ENCODE assay signal across 9 mouse cellular contexts in the genomic region with DNA sequence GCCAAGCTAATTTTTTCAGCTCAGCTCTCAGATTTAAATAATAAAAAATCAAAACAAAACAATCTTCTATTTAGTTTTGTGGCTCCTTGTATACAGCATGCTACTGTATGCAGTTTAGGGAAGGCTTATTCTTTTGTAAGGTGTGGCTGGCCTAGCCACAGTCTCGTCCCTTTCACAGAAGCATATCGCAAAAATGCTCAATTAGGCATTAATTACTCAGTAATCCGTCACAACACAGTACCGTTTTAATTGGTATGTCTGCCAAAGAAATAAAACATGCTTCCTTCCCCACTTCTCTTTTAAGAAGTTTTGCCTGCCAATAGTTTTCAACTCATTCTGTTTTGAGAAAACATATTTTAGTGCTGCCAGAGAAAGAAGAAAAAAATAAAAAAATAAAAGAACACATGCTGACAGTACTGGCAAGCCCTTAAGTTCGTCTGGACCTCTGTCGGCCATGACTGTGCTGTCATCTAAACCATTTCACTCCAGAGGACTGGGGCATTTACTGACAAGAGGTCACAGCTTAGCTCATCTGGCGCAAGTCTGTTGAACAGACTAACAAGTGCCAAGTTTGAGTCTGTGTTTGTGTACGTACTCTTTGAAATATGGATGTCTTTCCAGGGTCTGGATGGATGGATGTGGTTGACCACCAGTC. TPM values are rescaled to one million over a fixed set of nuclear protein-coding genes. Genes with fewer than 3 reads are reported as not detected.
DNase-seq lines count a peak whose midpoint lies in the region; ATAC-seq lines count a peak whose summit lies in the region.
"Had no signal": no experiment of that assay in that cellular context is flagged by ENCODE, and none has a peak within 500 bp of the region (broad histone marks: within the 10 kb centered on the region; RNA-seq: fewer than 3 reads in every experiment).

No protein-coding gene starts in this region.

- H3K4me2 ChIP-seq in embryonic facial prominence, embryonic 14.5 days (ENCODE audit: low read depth, low read length): peak overlapping the region; percentile 39
- H3K4me2 ChIP-seq in hindbrain, embryonic 16.5 days (ENCODE audit: low read length): no peak overlapping the region
- no peak overlapping the region for H3K4me2 ChIP-seq in hindbrain, embryonic 12.5 days (replicated peaks)

- no peaks in the 10 kb centered on the region for H3K36me3 ChIP-seq in embryonic facial prominence, embryonic 14.5 days (ENCODE audit: control insufficient read depth, insufficient read depth, low read length)
- H3K36me3 ChIP-seq in embryonic facial prominence, embryonic 10.5 days (replicated peaks): no peaks in the 10 kb centered on the region
- no peaks in the 10 kb centered on the region for H3K36me3 ChIP-seq in hindbrain, embryonic 16.5 days (ENCODE audit: control insufficient read depth, insufficient read depth, low read length)
- H3K36me3 ChIP-seq in hindbrain, embryonic 12.5 days: no peaks in the 10 kb centered on the region

- peak; percentile 44; the same call in 1 of the 2 replicates for ATAC-seq in embryonic facial prominence, embryonic 14.5 days (ENCODE audit: low read depth)
- peak; percentile 58; the same call in 1 of the 2 replicates for ATAC-seq in hindbrain, embryonic 16.5 days
- no peak for ATAC-seq in hindbrain, embryonic 12.5 days (ENCODE audit: low FRiP score)

- no peaks in the 10 kb centered on the region for H3K9me3 ChIP-seq in embryonic facial prominence, embryonic 14.5 days (ENCODE audit: control insufficient read depth, low read length)
- H3K9me3 ChIP-seq in embryonic facial prominence, embryonic 10.5 days: no peaks in the 10 kb centered on the region
- no peaks in the 10 kb centered on the region for H3K9me3 ChIP-seq in hindbrain, embryonic 16.5 days (ENCODE audit: control insufficient read depth, low read length)
- no peaks in the 10 kb centered on the region for H3K9me3 ChIP-seq in hindbrain, embryonic 12.5 days (replicated peaks)

- no peak overlapping the region for H3K4me3 ChIP-seq in embryonic facial prominence, embryonic 14.5 days (ENCODE audit: low read depth, low read length)
- no peak overlapping the region for H3K4me3 ChIP-seq in embryonic facial prominence, embryonic 10.5 days
- H3K4me3 ChIP-seq in hindbrain, embryonic 16.5 days (ENCODE audit: low read length): no peak overlapping the region
- no peak overlapping the region for H3K4me3 ChIP-seq in hindbrain, embryonic 12.5 days

- H3K9ac ChIP-seq in embryonic facial prominence, embryonic 14.5 days (ENCODE audit: low read depth, low read length): no peak overlapping the region
- H3K9ac ChIP-seq in hindbrain, embryonic 16.5 days (ENCODE audit: low read depth, low read length): no peak overlapping the region
- no peak overlapping the region for H3K9ac ChIP-seq in hindbrain, embryonic 12.5 days

- peak; percentile 45 for DNase-seq in embryonic facial prominence, embryonic 14.5 days (ENCODE audit: low spot score)
- DNase-seq in embryonic facial prominence, embryonic 10.5 days (ENCODE audit: low spot score): no peak
- peak; percentile 16 for DNase-seq in retina, postnatal 1 day
- no peak for DNase-seq in retina, embryonic 14.5 days (ENCODE audit: low spot score)
- DNase-seq in embryo, embryonic 11 days: no peak
- no peak for DNase-seq in ovary, adult 18-20 months (ENCODE audit: low spot score)
- DNase-seq: cerebellum, adult 18-20 months had no signal

- WGBS in embryonic facial prominence, embryonic 14.5 days: 45% methylated on average over 8 of the region's 8 CpGs
- WGBS in embryonic facial prominence, embryonic 10.5 days: 80% methylated on average over 8 of the region's 8 CpGs
- 48% methylated on average over 8 of the region's 8 CpGs for WGBS in hindbrain, embryonic 16.5 days
- 74% methylated on average over 8 of the region's 8 CpGs for WGBS in hindbrain, embryonic 12.5 days

- peak overlapping the region; percentile 44 for H3K27ac ChIP-seq in embryonic facial prominence, embryonic 14.5 days (replicated peaks; ENCODE audit: low read depth, low read length)
- no peak overlapping the region for H3K27ac ChIP-seq in embryonic facial prominence, embryonic 10.5 days (replicated peaks)
- no peak overlapping the region for H3K27ac ChIP-seq in hindbrain, embryonic 16.5 days (ENCODE audit: low read depth, low read length)
- H3K27ac ChIP-seq in hindbrain, embryonic 12.5 days: no peak overlapping the region

- H3K27me3 ChIP-seq in embryonic facial prominence, embryonic 14.5 days (replicated peaks; ENCODE audit: control insufficient read depth, insufficient read depth, low read length): no peaks in the 10 kb centered on the region
- no peaks in the 10 kb centered on the region for H3K27me3 ChIP-seq in embryonic facial prominence, embryonic 10.5 days (replicated peaks; ENCODE audit: low read depth, poor library complexity, severe bottlenecking)
- H3K27me3 ChIP-seq in hindbrain, embryonic 16.5 days (replicated peaks; ENCODE audit: control insufficient read depth, insufficient read depth, low read length): no peaks in the 10 kb centered on the region
- H3K27me3 ChIP-seq in hindbrain, embryonic 12.5 days: no peaks in the 10 kb centered on the region

- peaks cover 18% of the 10 kb centered on the region; the same call in 1 of the 2 replicates for H3K4me1 ChIP-seq in embryonic facial prominence, embryonic 14.5 days (ENCODE audit: control insufficient read depth, insufficient read depth, low read length)
- no peaks in the 10 kb centered on the region for H3K4me1 ChIP-seq in embryonic facial prominence, embryonic 10.5 days
- peaks cover 6% of the 10 kb centered on the region; the same call in 1 of the 2 replicates for H3K4me1 ChIP-seq in hindbrain, embryonic 16.5 days (ENCODE audit: control insufficient read depth, insufficient read depth, low read depth, low read length)
- H3K4me1 ChIP-seq in hindbrain, embryonic 12.5 days: no peaks in the 10 kb centered on the region

RNA-seq across cellular contexts. Expression of gene Dock10, which starts 47.6 kb away (rescaled TPM):
- 9.2 and 10.2 TPM in 2 replicates for polyA plus RNA-seq in embryonic facial prominence, embryonic 14.5 days (2014; fragmentation: Nextera tagmentation; extraction: Ambion mirVana)
- polyA plus RNA-seq in embryonic facial prominence, embryonic 10.5 days (2016; fragmentation: Nextera tagmentation; extraction: Ambion mirVana): 1.8 and 3.2 TPM in 2 replicates
- 5.8 and 5.9 TPM in 2 replicates for polyA plus RNA-seq in hindbrain, embryonic 16.5 days (2015; fragmentation: Nextera tagmentation; extraction: Ambion mirVana)
- polyA plus RNA-seq in hindbrain, embryonic 12.5 days (2016; fragmentation: Nextera tagmentation; extraction: Ambion mirVana): 4.2 and 5.4 TPM in 2 replicates

Comparison
In these comparisons a context has a peak if more than half of its experiments do, and no peak if none do; other contexts are left out.
1. DNase-seq: peak in embryonic facial prominence, embryonic 14.5 days (single experiment) and retina, postnatal 1 day (single experiment); none in embryonic facial prominence, embryonic 10.5 days (single experiment), retina, embryonic 14.5 days (single experiment), embryo, embryonic 11 days (single experiment) and ovary, adult 18-20 months (single experiment).